Mouse (Mus musculus) retina, adult 2 months (tissue): ENCODE measurements around the gene Klhdc10.

ENCODE experiments used
- DNase-seq: peaks from one replicate; pipeline ENCODE4 v3.0.0-alpha.2; 2012; ENCODE audit warnings: low read depth, low spot score

Gene Klhdc10

DNA sequence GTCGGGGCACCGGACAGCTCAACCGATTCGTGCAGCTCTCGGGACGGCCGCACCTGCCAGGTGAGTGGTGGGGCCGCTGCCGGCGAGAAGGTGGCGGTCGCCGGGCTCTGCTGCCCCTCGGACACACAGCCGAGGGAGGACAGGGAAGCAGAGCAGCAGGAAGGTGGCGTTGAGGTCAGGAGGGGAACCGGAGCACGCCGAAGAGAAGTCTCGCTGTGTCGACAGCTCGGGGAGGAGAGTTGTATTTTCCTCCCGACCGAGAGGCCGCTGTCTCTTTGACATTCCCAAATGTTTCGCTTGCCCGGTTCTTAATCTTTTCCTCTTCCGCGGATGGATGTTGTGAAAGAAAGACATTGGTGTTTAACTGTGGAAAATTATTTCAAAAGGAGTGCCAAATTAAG, 423 bp downstream of the Klhdc10 start:
- no peak for DNase-seq

DNA sequence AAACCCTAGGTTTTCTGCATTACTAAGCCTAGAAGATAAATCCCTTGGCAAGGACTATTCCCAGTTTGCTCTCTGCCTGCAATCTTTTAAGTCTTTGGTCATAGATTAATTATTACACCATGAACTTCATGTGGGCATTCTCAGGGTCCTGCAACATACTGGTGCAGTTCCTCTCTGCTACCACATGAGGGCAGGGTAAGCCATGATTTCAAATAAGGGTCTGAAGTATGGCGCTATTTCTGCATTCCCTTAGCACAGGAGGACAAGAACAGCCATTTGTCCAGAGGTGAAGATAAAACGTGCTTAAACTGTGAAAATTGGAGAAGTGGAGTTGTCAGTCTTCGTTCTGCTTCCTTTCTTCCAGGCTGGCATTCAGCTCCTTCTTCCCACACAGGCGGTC, 1.8 kb downstream of the Klhdc10 start:
- peak; percentile 58 for DNase-seq

DNA sequence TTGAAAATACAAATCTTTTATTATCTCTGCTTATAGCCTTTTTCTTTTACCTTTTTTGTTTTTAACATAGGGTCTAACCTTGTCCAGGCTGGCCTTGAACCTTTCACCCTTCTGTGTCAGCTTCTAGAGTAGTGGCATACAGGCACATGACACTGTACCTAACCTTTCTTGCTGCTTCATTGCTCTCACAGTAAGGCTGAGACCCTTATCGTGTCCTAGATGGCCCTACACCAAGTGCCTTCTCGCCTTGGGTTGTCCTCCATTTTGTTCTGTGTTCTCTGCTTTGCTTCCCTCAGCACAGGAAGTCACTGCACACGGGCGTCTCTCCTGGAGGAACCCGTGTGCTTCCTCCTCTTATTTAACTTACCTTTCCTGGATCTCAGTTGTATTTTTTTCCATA, 3.0 kb downstream of the Klhdc10 start:
- DNase-seq, result no peak

DNA sequence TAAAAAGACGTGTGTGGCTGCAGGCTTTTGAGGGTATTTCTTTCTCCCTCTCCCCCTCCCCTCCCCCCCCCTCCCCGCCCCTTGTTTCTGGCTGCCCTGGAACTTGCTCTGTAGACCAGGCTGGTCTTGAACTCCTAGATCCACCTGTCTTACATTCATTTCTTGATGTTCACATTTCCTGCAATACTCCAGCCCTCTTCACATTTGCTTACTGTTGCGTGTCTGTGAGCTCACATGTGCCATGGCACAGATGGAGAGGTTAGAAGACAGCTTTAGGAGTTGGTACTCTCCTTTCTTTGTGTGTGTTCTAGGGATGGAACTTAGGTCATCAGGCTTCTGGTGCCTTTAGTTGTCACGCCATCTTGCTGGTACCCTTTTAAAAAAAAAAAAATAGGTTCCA, 6.6 kb downstream of the Klhdc10 start:
- no peak for DNase-seq

DNA sequence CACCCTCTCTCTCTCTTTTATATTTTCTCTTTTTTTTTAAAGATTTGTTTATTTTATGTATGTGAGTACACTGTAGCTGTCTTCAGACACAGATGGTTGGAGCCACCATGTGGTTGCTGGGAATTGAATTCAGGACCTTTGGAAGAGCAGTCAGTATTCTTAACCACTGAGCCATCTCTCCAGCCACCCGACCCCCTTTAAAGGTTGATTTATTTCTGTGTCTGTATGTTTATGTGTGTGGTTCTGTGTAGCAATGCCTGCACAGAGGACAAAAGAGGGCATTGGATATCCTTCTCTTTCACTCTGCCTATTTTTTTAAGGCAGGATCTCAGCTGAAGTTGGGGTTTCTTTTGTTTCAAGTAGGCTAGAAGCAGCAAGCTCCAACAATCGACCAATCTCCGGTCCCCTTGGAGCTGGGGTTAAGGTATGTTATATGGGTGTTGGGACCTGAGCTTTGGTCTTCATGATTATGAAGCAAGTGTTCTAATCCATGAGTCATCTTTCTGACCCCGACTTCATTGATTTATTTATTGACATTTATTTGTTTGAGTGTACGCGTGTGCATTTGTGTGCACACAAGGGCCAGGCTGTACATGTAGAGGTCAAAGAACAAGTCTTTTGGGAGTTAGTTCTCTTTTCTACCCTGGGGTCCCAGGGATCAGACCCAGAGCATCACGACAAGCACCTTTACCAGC, 7.9 kb downstream of the Klhdc10 start:
- no peak for DNase-seq

DNA sequence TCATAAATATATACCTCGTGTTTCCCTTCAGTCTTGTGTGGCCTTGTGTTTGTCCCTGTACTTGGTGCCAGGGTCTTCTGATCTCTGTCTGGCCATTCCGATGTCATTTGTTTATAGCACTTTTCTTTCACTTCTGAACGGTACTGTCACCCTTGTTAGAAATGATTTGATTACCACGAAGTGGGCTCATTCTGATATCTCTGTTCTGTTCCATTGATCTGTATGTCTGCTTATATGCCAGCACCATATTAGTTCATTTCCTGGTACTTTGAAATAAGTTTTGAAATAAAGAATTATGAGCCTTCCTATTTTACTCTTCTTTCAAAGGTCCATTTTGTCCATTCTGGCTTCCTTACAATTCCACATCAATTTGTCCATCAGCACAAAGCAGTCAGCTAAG, 9.6 kb downstream of the Klhdc10 start:
- DNase-seq, result no peak

DNA sequence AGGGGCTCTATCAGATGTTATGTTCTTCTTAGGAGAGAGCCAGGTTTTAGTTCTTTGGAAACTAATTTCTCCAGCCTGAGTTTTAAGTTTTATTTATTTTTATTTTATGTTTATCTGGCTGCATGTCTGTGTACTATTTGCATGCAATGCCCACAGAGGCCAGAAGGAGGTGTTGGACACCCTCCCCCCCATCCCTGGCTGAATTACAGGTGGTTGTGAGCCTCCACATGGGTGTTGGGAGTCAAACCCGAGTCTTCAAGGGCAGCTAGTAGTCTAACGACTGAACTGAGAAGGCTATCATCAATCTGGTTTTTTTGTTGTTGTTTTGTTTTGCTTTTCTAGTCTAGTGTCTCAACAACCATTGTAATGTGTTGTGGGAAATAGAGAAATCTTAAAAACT, 14.5 kb downstream of the Klhdc10 start:
- DNase-seq, result no peak

DNA sequence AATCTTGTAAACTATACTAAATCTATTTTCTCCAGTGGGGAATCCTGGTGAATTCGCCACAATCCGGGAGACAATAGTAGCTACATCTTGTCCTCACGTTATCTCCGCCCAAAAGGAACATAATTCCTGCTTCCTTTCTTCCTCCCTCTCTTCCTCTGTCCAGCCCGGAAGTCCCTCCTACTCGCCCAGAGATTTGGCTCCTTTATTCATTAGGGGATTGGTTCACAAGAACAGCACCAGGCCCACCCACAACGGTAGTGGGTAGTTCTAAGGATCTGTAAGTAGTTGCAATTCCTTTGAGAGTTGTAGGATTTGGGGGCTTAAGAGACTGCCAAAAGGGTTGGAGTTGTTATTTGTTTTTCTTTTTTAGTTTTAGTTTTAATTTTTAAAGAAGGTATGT, 15.1 kb downstream of the Klhdc10 start:
- DNase-seq, result no peak

DNA sequence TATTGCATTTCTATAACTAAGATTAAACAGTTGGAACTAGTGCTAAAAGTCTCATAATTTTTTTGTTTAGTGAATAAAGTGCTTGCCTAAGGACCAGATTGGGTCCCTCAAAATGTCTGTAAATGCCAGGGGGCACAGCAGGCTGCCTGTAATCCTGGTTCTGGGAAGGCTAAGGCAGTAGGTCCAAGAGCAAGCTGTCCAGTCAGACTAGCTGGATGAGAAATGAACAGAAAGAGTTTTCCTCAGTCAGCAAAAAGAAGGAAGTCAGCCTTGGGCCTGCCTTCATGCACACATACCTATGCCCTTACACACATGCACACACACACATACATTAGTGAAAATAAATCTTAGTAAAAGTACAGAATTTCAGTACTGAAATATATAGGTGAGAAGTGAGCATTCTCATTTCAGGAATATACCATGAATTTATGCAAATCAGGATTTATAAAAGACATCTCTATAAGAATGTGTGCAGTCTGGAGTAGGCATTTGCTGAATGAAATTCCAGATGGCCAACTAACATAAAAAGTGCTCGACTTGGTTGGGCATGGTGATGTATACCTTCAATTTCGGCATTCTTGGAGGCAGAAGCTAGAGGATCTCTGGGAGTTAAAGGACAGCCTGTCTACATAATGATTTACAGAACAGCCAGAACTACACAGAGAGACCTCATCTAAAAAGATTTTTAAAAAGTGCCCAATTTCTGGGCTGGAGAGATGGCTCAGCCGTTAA, 31.0 kb downstream of the Klhdc10 start:
- DNase-seq, result no peak

DNA sequence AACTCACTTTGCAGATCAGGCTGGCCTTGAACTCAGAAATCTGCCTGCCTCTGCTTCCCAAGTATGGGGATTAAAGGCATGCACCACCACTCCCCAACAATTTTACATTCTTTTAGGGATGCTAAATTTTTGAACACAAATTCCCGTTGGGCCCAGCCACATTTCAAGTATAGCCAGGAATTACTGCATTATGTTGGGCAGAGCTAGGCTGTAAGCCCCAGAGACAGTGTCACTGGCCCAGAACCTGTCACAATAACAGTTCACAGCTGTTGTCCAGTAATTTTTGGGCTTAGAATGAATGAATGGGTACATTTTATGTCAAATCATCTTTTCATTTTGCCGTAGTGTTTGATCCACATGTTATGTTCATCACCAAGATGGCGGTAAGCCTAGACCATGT, 34.8 kb downstream of the Klhdc10 start:
- DNase-seq, result no peak

DNA sequence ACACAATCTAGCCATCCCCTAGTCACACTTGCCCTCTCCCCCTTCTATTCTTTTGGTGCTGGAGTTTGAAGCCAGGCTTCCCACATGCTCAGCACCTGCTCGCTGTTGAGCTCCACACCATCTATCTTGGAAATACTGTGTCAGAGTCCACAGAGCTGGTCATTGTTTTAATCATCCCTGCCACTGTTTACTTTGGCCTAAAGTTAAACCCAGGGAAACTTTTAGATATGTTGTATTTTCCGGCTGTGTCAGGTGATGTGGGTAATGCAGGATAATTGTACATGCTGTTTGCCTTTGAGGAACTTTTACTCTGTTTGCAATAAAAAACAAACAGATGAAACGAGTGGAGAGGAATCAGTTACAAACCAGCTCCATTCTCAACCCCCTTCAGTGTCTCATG, 35.4 kb downstream of the Klhdc10 start:
- no peak for DNase-seq

DNA sequence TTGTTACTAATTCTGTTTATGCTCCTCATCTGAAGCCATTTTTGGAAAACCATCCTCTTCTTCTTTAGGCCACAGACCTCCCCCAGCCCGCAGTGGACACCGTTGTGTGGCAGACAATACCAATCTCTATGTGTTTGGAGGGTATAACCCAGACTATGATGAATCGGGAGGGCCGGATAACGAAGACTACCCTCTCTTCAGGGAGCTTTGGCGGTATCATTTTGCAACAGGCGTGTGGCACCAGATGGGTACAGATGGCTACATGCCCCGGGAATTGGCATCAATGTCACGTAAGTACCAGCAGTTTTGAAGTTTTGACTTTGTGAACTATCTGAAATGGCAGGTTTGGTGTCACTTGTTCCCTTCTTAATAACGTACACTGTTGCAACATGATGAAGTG, 37.9 kb downstream of the Klhdc10 start:
- DNase-seq, result no peak

DNA sequence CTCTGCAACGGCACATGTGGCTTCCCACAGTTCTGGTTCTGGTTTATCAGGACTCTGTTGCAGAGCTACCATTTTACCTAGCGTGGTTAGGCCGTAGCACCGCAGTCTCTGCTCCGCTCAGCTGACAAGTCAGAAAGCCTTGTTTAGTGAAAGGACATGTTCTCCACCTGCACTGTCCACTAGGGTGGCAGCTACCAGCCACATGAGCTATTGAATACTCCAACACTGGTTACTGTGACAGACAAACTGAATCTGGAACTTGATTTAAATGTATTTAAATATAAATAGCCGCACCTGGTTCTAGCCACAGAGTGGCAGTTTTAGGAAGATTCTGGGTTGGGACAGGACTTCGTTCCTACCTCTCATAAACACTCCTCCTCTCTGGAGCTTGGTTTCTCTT, 55.3 kb downstream of the Klhdc10 start:
- DNase-seq, result no peak

DNA sequence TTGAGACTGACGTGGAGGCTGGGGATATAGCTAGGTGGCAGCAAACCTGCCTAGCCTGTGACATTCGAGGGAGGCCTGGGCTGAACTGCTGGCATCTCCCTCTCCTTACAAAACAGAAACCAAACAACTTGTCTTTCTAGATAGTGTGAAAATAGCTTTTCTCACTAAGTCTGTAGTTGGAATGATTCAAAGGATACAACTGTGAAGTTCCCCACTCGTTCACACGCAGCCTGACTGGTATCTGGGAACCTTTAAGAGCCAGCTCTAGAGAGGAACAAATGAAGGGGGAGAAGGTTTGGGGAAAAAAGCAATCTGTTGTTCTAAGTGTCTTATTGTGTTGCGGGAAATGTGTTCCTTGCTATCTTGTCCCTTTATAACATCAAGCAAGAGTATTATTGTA, 57.0 kb downstream of the Klhdc10 start:
- no peak for DNase-seq

DNA sequence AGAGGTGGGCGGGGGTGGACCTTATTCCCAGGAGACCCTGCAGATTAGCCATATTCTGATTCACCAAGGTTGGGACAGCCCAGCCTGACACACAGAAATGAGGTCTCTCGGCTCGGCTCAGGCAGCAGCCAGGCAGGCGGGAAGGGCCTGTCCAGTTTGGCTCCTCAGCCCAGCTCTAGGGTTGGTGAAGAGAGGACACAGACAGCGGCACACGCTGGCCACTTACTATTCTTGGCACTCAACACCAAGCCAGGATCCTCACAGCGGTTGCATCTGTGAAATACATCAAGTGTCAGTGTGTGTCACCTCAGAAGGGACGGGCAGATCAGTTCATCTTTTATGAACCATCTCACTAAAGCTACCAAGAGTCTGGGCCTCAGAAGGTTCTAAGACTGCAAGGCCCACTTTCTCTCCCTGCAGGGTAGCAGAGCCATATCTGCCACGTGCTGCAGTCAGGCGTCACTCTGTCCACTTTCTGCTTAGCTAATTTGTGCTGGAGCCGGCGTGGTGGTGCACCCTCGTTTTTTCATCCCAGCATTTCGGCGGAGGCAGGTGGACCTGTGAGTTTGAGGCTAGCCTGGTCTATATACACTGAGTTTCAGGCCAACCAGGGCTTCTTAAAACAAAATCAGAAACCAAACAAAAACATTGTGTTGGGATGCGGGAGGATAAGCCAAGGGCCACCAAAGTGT, 57.5 kb downstream of the Klhdc10 start:
- no peak for DNase-seq

DNA sequence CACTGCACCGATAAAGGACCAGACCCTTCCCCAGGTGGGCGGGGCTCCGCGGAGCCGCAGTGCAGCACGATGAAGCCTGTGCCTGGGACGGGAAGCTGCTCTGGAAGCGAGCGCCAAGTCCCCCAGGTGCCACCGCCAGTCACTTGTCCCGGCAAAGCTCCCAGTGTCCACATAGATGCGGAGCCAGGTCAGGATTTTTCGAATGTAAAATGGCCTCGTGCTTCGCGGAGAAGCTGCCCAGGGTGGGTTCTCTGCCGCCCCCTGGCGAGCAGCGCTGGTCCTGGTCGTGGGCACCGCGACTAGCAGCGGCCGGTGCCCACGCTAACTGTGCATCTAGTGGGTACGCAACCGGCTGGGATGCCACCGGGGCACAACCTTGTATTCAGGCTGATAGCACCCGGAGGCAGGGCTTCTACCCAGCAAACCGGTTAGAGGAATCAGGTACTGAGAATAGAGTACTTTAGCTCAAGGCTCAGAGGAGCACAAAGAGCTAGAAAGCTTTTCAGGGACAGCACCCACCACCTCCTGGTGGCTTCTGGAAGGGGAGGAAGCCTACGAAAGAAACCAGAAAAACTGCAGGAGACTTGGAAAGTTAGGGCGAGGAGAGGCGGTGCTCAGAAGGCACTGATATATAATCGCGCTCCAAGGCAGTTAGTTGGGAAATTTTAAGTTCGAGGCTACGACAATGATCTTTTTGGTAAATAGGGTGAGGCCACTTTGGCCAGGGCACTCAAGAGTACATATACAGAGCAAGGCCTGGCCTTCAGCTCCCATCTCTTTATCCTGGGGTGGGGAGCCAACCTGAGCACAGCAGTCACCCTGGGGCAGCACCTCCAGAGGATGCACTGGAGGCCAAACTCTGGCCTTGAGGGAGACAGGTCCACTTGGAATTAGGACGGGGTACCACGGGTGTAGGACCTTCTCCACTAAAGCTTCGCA, 58.4 kb downstream of the Klhdc10 start:
- peak; percentile 40 for DNase-seq

DNA sequence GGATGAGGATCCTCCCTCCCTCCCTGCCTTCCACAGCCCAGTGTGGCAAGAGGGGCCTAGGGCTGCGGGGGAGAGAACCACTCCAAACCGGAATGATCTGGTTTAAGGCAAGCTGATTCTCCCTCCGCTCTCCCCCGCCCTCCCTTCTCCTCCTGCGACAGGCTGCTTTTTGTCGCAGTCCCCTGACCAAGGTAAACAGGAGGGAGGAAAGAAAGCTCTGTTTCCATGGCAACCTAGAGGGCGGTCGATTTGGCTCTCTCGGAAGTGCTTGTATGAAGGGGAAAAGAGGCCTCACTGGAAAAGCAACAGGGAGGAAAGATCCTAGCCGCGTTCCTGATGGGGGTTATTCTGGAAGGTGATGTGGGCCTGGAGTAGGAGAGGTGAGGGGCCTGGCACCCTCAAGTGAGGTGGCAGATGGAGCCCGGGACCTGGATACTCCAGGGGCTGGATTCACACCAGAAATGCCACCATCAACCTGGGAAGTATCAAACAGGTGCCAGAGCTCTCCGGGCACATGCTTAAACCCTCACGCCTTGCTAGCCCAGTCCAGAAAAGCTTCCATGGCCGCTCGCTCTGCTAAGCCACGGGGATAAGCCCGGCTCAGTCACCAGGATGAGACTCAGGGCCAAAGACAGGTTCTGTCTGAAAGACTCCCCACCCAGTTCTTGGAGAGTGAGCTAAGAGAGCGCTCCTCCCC, 59.2 kb downstream of the Klhdc10 start:
- DNase-seq, result no peak

DNA sequence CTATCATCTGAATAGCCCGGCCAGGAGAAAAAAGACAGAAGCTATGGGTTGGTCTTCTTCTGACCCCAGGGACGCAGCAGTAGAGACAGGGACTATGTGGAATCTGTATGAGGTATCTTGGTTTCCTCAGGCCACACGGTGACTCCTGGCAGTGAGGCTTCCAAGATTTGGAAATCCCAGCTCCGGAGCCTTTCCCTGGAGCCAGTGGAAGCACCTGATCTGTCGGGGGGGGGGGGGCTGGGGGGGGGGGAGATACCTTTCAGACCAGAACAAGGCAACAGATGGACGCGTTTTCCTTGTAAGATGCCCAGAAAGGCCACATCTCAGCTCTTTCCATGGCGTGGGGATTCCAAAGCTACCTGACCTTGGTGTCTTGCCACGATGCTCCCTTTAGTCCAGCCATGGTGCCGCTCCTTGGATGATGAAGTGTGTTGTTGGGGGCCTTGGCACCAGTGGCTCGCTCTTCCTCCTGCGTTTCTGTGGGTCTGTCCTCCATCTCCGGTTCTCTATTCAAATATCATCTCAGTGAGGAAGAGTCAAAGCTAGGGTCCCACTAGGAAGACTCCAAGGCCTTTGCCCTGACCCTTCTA, 60.2 kb downstream of the Klhdc10 start:
- DNase-seq, result no peak

DNA sequence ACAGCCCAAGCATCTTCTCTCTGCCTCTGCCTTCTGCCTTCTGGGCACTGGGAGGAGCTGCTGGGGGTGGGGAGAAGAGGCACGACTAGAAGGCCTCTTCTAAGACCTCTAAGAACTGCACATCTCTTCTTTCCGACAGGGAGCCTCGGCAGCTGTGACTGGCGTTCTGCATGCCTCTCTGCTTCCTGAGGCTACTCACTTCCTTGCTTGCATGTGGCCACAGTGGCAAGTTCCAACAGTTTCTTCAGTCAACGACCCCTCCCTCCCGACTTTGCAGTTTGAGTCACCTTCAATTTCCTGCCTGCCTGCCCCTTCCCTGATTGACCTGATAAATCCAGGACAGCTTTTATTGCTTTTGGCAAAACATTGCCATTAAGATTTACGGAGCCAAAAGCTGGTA, 61.2 kb downstream of the Klhdc10 start:
- no peak for DNase-seq

DNA sequence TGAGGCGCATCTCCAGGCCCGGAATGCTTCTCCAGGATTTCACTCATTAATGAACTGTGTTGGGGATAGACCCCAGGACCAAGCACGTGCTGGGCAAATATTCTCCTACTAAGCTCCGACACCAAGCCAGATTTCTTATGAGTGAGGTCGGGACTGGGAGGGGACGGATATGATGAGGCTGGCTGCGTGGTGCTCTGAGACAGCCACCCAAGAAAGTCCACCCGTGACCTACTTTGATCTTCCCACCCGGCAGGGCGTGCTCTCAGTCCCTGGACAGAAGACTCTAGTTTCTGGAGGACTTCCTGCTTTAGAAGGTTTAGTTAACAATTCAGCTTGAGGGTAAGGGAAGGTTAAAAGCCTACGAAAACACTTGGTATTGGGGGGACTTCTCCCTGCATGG, 63.9 kb downstream of the Klhdc10 start:
- DNase-seq, result no peak

DNA sequence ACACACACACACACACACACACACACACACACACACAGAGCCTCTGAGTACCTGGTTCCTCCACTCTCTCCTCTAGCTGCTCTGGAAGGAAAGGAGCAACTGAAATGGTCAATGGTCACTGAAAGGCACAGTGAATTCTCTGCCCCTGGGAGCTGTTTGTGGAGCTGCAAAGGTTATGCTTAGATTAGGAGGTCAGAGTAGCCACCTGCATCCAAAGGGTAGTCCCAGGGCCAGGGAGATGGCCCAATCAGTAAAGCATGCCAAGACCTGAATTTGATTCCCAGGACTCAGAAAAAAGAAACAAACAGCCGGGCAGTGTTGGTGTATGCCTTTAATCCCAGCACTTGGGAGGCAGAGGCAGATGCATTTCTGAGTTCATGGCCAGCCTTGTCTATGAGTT, 66.4 kb downstream of the Klhdc10 start:
- no peak for DNase-seq
